Mouse (Mus musculus) heart, postnatal 14 days (tissue): ENCODE results near the gene Pnpo. TPM values are rescaled to one million over a fixed set of nuclear protein-coding genes. Genes with fewer than 3 reads are reported as not detected.
A peak's percentile ranks its signal among the peaks of the same experiment; 100 is the strongest.

ENCODE experiments used
- DNase-seq, 2 experiments: peaks; one replicate each; pipeline ENCODE4 v3.0.0; 2021 to 2022
- intact Hi-C: fragments of 180-260 bp; cut with DNase I; formaldehyde crosslinking; loops from one replicate; pipeline ENCODE4 v1.15.1; 2025
- long read RNA-seq, 2 experiments: library from polyadenylated mRNA; stranded (forward); transcript quantifications; one replicate each; pipeline ENCODE4 v2.0.0; 2021
- total RNA-seq, 2 experiments: library from RNA; stranded (reverse); gene quantifications; 2 replicates each; pipeline ENCODE4 v1.2.3; 2021

The Pnpo gene
- total RNA-seq, result 10 to 100 TPM; 14.1 to 15.0 TPM
- long read RNA-seq, experiment 1, transcript Pnpo-201 (7 exons, 1,994 nt), result major isoform, 22 of 25 reads
- long read RNA-seq, experiment 1, partial matches to known transcripts, result 1 of 25 reads
- long read RNA-seq, experiment 1, other reads (novel, unspliced or antisense), result 2 of 25 reads
- long read RNA-seq, experiment 2, transcript Pnpo-201 (7 exons, 1,994 nt), result major isoform, 25 of 32 reads
- long read RNA-seq, experiment 2, partial matches to known transcripts, result 5 of 32 reads
- long read RNA-seq, experiment 2, other reads (novel, unspliced or antisense), result 2 of 32 reads

- intact Hi-C loops, result no loop called here
- DNase-seq, result peak; percentile 85 to 90
Measured at GRCm38 (mm10) chr11:96943746-96944304, at the start of gene Pnpo. TSS of gene Pnpo (minus strand) at chr11:96943986.

GRCm38 (mm10) chr11:96992722-96993311 lies 49.0 kb upstream of the Pnpo start:
- DNase-seq, result no peak

GRCm38 (mm10) chr11:96991501-96991900 lies 47.7 kb upstream of the Pnpo start:
- DNase-seq, result no peak
- intact Hi-C loops, result no loop called here

More at GRCm38 (mm10) chr11:96992722-96993311, 49.0 kb upstream of the Pnpo start:
- intact Hi-C loops, result no loop called here

- intact Hi-C loops, result loop anchor here (10.0 kb wide), 1 partner anchor 187 kb away; no protein-coding TSS in a partner anchor
- DNase-seq, result no peak
Measured at GRCm38 (mm10) chr11:96987873-96988655, 44.3 kb upstream of the Pnpo start.

- intact Hi-C loops, result loop anchor here (10.0 kb wide), 1 partner anchor 188 kb away; no protein-coding TSS in a partner anchor
- no peak for DNase-seq
Measured at GRCm38 (mm10) chr11:96986463-96986862, 42.7 kb upstream of the Pnpo start.

- no peak for DNase-seq
- intact Hi-C loops, result loop anchor here (10.0 kb wide), 1 partner anchor 190 kb away; no protein-coding TSS in a partner anchor
Measured at GRCm38 (mm10) chr11:96984903-96985302, 41.1 kb upstream of the Pnpo start.

GRCm38 (mm10) chr11:96982859-96983258 lies 39.1 kb upstream of the Pnpo start, which contains the start of gene Sp2:
TSS of gene Sp2 (minus strand) at chr11:96982959.
- no peak for DNase-seq
- intact Hi-C loops, result loop anchor here (1.0 to 10.0 kb wide), 3 partner anchors 39 to 192 kb away; no protein-coding TSS in a partner anchor

GRCm38 (mm10) chr11:96982355-96982754 lies 38.6 kb upstream of the Pnpo start:
- DNase-seq, result peak; percentile 81 to 86
- intact Hi-C loops, result loop anchor here (1.0 to 10.0 kb wide), 3 partner anchors 40 to 192 kb away; no protein-coding TSS in a partner anchor

- DNase-seq, result no peak
Measured at GRCm38 (mm10) chr11:96981461-96981860, 37.7 kb upstream of the Pnpo start.

GRCm38 (mm10) chr11:96980021-96980420 lies 36.2 kb upstream of the Pnpo start:
- intact Hi-C loops, result loop anchor here (10.0 kb wide), 1 partner anchor 195 kb away; no protein-coding TSS in a partner anchor
- no peak for DNase-seq

More at GRCm38 (mm10) chr11:96981461-96981860, 37.7 kb upstream of the Pnpo start:
- intact Hi-C loops, result loop anchor here (10.0 kb wide), 1 partner anchor 193 kb away; no protein-coding TSS in a partner anchor

- DNase-seq, result no peak
- intact Hi-C loops, result no loop called here
Measured at GRCm38 (mm10) chr11:96979329-96979728, 35.5 kb upstream of the Pnpo start.

GRCm38 (mm10) chr11:96978401-96979246 lies 34.8 kb upstream of the Pnpo start:
- intact Hi-C loops, result no loop called here
- no peak for DNase-seq

GRCm38 (mm10) chr11:96977606-96978400 lies 34.0 kb upstream of the Pnpo start:
- DNase-seq, result peak; percentile 97
- intact Hi-C loops, result no loop called here

GRCm38 (mm10) chr11:96976911-96977591 lies 33.3 kb upstream of the Pnpo start:
- DNase-seq, result peak; percentile 93 to 95
- intact Hi-C loops, result no loop called here

GRCm38 (mm10) chr11:96976379-96976687 lies 32.5 kb upstream of the Pnpo start:
- DNase-seq, result no peak
- intact Hi-C loops, result no loop called here

GRCm38 (mm10) chr11:96975511-96976378 lies 32.0 kb upstream of the Pnpo start:
- DNase-seq, result no peak
- intact Hi-C loops, result no loop called here

- intact Hi-C loops, result no loop called here
Measured at GRCm38 (mm10) chr11:96974813-96975212, 31.0 kb upstream of the Pnpo start.

More at GRCm38 (mm10) chr11:96974813-96975212, 31.0 kb upstream of the Pnpo start:
- DNase-seq, result no peak
